Mouse (Mus musculus): ENCODE results near the gene Pkn3.
"Not testable (repeated sequence)": the region's sequence is repeated elsewhere in the genome, so short reads cannot be mapped to it uniquely, and the experiment has no call there.

Pkn3 gene

DNA sequence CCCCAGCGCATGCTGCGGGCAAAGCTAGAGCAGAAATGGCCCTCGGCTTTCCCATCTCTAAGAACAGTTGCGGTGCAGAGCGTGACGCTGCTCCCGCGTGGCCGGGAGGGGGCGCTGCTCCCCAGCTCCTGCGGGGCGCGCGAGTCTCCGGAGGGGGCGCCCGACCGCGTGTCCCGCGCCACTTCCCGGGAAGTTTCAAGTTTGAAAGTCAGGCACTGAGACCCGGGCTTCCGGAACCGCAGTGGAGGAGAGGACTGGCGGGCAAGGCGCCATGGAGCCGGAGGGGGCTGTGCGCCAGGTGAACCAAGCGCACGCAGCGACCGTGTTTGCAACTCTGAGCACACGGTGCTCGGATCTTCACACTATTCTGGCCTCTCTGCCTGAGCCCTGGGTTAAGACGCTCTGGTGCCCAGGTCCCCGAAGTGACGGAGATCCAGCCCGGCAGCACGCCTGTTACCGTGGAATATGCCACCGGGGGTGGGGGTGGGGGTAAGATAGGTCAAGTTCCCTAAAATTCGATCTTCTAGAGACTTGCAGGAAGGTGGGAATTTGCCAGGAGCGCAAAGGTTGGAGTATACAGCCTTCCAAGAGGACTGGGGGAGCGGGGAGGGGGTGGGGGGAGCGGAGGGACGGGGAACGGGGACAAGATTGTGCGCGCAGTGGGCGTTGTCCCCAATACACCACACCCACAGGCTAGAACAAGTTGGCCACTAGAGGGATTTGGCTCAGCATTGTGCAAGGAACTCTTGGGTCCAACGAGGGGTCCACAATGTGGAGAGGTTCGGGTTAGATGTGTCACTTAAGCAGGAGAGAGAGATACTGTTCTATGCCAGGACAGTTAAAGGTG lies at the start of gene Pkn3:
Gene Pkn3, plus strand, starts transcription at position 183 of the 847 bp plus-strand sequence.
- peak; percentile 90 for DNase-seq (ENCODE audit: low read depth, low spot score)

DNA sequence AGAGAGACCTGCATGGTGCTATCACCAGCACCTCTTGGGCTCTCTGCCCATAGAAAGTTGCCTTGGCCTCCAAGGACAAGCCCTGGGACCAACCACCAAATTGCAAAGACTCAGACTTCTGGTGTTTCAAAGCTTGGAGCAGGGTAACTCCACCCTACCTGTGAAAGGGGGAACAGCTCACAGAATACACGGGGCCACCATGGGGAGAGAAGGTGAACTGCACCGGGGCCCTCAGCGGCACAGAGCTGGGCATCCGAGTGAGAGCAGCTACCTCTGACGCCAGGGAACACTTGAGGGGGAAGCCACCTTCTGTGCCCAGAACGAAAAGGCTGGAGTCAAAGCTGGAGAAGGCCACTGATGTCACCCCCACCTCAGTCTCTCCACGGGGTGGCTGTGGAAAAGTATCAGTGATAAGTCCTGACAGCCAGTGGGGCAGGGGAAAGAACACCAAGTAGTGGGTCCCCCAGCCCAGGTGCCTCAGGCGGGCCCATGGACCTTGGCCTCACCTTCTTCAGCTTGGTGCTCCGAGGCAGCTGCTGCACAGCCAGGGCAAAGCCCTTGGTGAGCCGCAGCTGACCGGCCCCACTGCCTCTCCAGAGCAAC lies 45.1 kb upstream of the Pkn3 start:
- peak; percentile 37 for DNase-seq (ENCODE audit: low read depth, low spot score)

DNA sequence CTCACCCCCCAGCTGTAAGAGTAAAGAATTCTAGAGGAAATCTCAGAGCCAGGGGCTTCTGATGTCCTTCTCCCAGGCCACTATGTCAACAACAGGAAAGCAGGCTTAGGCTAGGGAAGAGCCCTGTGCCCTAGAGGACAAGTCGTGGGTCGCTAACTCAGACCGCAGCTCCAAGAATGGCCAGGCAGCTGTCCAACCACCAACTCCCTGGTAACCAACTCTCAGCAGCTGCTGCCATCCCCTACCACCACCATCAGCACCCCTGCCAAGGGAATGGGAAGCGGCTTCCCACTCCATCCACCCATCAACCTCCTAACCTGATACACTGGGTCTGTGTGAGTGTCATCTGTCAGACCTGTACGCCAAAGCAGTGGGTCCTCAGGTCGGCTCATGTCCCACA lies 44.5 kb upstream of the Pkn3 start:
- DNase-seq (ENCODE audit: low read depth, low spot score) = no peak

DNA sequence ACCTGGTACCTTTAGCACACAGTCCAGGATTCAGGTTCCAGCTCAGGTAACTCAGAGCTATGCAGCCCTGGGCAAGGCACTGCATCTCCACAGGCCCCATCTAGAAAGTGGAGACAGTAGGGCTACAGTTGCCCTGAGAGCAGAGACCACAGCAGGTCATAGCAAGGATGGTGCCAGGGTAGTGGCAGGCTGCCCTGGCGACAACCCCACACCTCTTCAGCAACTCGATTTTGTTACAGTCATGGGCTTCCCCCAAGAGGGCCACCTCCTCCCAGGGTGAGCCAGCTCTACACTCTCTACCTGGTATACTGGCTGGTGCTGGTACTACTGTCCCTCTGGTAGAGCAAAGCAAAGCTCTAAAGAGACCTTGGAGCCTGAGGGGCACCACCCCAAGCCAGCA lies 39.7 kb upstream of the Pkn3 start:
- no peak for DNase-seq (ENCODE audit: low read depth, low spot score)

DNA sequence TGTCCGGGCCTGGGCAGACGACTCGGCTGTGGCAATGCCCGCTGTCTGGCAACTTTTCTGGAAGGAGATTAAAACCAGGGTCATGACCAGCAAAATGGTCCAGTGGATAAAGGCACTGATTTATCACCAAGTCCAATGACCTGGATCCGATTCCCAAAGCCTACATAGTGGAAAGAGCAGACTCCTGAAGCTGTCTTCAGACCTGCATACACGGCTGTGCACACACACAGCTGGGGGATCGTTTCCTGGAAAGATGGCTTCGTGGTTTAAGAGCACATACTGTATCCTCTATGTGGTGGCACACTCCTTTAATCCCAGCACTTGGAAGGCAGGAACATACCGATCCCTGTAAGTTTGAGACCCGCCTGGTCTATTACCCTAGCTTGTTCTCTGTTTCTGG lies 39.1 kb upstream of the Pkn3 start:
- no peak for DNase-seq (ENCODE audit: low read depth, low spot score)

DNA sequence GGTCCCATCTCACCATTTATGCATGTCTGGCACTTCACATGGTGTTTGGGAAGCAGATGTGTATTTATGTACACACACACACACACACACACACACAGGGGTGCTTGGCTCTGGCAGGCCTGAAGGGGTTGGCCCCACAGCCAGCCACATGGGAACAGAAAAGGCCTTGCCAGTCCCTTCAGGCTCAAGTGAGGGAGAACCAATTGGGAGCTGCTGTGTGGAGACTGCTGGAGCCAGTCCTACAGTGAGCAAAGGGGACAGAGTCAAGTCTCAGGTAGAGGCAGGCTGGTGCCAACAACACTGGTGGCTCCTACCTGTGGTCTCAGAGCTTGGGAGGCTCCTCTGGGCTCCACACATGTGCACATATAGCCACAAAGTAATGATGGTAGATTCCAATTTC lies 37.8 kb upstream of the Pkn3 start:
- DNase-seq (ENCODE audit: low read depth, low spot score) = no peak

DNA sequence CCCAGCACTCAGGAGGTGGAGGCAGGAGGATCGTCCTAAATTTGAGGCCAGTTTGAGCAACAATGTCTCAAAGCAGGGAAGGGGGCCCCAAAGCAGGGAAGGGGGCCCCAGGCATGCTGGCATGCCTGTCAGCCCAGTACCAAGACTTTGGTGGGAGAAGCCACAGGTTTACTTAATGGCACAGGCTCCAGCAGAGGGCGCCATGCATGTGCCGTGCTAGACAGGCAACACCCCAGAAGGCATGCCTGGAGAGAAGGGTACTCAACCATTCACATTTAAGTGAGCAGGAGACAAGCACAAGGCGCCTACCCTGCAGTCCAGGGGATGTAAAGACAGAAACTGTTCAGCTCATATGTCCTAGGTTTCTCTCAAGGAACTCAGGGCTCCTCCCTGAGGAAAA lies 35.0 kb upstream of the Pkn3 start:
- peak; percentile 92 for DNase-seq (ENCODE audit: low read depth, low spot score)

DNA sequence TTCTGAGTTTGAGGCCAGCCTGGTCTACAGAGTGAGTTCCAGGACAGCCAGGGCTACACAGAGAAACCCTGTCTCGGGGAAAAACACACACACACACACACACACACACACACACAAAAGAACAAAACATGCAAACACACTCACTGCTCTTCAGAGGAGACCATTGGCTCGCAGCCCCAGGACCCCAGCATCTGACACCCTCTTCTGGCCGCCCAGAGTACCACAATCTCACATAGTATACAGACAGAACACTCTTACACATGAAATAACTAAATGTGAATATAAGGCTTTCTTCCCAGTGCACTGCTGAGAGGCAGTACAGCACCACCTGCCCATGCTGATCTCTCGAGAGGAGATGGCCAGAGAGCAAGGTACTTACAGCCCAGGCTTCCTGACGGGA lies 32.9 kb upstream of the Pkn3 start:
- DNase-seq (ENCODE audit: low read depth, low spot score) = no peak

DNA sequence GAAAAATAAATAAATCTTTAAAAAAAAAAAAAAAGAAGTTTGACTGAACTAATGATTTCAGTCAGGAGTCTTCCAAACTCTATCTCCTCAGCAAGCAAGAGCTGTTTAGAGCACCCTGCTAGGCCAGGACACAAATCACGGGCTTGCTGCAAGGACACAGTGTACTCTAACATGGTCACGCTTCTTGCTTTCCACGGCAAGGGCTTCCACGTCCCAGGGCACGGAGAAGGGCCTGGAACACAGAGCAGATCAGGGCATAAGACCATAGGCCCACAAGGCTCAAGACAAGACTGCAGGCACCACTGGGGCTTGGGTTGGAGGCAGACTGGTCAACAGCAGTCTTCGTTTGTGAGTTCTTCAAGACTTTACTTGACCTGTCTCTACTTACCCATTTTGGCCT lies 30.4 kb upstream of the Pkn3 start:
- DNase-seq (ENCODE audit: low read depth, low spot score) = no peak

DNA sequence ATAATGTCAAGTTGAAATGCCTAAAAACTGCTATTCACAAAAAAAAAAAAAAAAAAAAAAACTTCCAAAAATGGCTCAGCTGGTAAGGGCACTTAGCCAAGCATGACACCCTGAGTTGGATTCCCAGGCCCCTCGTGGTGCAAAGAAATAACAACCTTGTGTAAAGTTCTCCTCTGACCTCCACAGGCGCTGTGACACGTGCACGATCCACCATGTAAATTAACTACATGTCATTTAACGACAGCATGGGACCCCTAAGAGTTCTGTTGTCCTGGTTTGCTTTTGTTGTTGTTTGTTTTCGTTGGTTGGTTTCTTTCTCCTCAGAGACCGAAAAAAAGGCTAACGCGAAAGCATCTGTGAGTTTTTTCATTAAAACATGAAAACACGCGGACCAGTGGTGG lies 29.4 kb upstream of the Pkn3 start:
- peak; percentile 27 for DNase-seq (ENCODE audit: low read depth, low spot score)

DNA sequence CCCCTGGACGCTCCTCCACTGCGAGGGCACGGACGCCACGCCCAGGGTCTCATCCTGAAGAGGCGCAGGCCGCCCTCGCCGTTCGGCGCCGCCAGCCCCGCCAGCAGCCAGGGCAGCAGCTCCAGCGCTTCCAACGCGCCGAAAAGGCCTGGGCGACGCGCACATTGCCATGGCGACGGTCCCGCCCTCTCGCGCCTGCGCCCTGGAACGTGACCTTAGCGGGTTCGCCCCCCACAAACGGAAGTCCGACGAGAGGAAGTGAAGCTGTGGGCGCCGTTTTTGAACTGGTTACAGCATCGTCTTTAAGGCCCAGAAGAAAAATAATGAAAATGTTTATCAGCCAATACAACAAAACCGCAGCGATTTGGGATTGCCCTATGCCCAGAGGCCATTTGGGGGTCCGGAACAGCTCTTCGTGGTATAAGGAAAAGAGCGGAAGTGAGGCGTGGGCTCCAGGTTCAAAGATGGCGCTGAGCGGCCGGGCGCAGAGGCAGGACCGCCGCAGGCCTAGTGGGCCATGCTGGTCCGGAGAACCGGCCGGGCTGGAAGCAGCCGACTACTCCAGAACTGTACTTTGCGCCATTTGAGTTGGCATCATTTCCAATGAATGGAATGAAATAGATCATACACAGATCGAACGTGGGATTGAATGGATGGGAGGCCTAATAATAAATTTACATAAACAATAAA lies 28.6 kb upstream of the Pkn3 start, which contains the start of gene Wdr34:
Gene Wdr34, minus strand, starts transcription at position 183 of the 690 bp plus-strand sequence.
- DNase-seq (ENCODE audit: low read depth, low spot score) = peak; percentile 99

DNA sequence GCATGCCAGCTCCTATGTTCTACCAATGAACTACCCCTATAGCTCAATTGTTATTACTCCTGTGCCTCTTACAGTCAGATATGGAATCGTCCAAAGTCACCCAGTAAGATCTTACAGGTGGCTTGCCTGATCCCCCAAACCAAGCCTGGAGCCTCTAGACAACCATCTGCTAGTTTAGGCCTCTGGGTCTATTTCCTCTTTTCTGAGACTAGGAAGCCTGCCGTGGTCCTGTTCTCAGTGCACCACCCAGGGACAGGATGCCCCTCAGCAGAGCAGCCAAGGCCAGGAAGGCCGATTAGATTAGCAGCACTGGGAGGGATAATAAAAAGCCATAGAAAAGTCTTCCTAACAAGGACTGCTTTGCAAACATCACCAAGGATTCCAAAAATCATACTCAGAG lies 27.7 kb upstream of the Pkn3 start:
- DNase-seq (ENCODE audit: low read depth, low spot score) = no peak

DNA sequence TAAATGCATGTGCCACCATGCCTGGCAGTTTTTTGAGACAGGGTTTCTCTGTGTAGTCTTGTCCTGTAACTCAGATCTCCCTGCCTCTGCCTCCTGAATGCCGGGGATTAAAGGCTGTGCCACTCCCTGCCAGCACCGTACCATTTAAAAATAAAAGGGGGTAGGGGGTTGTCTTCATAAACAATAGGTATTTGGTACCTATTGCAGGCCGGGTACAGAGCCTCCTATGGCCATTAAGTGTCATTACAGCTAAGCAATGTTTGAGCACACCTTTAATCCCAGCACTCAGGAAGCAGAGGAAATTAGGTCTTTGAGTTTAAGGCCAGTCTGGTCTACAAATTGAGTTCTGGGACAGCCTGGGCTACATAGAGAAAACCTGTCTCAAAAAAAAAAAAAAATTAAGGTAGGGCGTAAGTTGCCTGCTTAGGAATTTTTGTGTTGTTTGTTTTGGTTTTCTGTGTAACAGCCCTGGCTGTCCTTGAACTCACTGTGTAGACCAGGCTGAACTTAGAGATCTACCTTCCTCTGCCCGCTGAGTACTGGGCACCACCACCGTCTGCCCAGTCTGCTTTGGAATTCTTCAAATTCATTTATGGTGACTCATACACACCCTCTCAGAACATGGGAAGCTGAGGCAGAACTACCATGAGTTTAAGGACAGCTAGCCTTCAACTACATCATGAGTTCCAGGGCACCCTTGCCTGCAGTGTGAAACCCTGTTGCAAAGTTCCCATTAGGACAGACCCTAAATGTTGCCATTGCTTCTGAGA lies 25.3 kb upstream of the Pkn3 start:
- peak; percentile 60 for DNase-seq (ENCODE audit: low read depth, low spot score)

DNA sequence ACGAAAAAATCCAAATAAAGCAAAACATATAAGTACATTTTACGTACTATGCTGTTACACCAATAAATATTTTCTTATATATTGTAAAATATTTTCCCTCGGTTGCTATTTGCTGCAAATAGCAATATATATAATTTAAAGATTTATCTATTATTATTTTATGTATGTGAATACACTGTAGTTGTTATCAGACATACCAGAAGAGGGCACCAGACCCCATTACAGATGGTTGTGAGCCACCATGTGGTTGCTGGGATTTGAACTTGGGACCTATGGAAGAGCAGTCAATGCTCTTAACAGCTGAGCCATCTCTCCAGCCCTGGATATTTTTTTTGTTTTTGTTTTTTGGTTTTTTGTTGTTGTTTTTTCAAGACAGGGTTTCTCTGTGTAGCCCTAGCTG lies 22.2 kb upstream of the Pkn3 start:
- not testable (repeated sequence) for DNase-seq (ENCODE audit: low read depth, low spot score)

DNA sequence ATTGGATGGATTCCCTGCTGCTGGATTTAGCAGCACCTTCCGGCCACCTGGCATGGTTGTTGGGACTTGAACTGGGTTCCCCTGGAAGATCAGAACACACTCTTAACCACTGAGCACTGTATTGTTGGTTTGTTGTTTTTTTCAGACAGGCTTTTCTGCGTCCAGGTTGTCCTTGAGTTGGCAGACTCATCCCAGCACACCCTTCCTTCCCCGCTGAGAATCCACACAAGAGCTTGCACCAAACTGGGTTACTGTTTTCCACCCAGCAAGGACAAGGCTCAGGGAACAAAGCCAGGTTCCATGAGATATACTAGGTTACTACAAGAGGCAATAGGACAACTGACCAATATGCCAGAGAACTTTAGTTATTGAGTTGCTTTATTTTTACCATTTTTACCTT lies 20.7 kb upstream of the Pkn3 start:
- no peak for DNase-seq (ENCODE audit: low read depth, low spot score)

DNA sequence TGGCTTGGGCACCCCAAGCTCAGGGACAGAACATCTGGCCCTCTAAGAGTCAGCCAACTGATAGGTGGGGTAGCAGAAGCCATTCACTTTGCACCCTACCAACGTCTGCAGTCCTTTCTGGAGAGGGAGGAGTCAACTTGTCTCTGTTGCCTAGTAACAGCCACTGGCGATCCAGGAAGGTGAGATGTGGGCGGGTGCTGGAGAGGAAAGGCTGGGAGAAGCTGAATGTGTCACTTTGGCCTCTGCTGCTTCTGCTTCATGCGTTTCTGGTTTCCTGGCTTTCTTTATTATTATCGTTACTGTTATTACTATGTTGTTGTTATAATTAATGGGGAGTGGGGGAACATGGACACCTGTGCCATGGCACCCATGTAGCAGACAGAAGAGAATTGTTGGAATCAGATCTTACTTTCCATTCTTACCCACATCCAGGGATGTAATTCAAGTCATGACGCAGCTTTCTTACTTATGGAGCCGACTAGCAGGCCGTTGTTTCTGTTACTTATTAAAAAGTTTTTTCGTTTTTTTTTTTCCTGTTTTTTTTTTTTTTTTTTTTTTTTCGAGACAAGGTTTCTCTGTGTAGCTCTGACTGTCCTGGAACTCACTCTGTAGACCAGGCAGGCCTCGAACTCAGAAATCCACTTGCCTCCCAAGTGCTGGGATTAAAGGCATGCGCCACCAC lies 20.1 kb upstream of the Pkn3 start, which contains the start of gene Set:
Gene Set, plus strand, starts transcription at position 156 of the 682 bp plus-strand sequence.
- no peak for DNase-seq (ENCODE audit: low read depth, low spot score)

DNA sequence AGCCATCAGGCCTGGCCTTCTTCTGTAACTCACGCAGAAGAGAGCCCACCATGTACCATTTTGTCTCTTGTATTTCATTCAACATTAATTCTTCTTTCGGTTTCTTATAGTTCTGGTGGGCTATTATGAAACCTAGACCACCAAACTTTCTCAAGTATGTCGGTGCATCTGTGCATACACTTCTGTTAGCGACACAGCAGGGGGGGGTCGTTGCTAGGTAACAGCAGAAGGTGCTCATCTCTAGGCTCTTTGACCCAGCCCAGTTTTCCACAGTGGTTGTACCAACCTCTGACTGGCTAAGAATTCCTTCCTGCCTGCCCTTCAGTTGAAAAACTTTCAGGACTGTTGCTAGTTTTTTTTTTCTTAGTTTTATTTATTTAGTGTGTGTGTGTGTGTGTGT lies 19.1 kb upstream of the Pkn3 start:
- no peak for DNase-seq (ENCODE audit: low read depth, low spot score)

DNA sequence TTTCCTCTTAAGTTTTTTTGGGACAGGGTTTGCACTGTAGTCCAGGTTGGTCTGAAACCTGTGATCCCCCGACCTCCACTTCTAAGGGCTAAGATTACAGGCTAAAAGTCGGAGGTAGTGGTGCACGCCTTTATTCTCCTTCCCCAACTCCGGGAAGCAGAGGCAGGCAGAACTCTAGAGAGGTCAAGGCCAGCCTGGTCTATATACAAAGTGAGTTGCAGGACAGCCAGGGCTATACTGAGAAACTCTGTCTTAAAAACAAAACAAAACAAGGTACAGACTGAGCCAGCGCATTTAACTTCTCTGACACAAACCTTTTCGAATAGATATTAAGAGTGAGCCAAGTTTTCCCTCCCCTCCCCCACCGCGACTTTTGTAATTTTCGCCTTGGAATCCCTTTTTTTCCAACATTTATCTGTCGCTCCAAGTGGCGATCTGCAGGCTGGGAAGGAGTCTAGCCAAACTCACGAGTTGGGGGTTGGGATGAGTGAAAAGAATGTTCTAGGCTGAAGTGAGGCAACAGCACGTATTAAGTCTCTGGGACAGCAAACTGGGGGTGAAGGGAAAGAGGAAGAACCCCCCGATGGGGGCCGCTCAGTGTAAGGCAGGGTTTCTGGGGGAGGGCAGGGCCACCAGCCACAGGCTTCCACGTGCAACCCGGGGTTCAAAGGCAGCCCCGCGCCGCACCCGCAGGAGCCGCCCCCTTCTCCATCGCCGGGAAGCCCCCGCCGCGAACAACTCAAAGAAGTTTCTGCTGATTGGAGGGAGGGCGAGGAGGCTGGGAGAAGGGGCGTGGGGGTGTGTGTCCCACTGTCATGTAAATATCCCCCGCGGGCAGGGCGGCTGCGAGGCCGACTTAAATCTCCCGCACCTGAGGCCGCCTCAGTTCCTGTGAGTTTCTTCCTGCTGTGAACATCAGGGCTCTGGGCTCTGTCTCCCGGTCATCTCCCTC lies 16.0 kb upstream of the Pkn3 start:
- DNase-seq (ENCODE audit: low read depth, low spot score) = peak; percentile 74

DNA sequence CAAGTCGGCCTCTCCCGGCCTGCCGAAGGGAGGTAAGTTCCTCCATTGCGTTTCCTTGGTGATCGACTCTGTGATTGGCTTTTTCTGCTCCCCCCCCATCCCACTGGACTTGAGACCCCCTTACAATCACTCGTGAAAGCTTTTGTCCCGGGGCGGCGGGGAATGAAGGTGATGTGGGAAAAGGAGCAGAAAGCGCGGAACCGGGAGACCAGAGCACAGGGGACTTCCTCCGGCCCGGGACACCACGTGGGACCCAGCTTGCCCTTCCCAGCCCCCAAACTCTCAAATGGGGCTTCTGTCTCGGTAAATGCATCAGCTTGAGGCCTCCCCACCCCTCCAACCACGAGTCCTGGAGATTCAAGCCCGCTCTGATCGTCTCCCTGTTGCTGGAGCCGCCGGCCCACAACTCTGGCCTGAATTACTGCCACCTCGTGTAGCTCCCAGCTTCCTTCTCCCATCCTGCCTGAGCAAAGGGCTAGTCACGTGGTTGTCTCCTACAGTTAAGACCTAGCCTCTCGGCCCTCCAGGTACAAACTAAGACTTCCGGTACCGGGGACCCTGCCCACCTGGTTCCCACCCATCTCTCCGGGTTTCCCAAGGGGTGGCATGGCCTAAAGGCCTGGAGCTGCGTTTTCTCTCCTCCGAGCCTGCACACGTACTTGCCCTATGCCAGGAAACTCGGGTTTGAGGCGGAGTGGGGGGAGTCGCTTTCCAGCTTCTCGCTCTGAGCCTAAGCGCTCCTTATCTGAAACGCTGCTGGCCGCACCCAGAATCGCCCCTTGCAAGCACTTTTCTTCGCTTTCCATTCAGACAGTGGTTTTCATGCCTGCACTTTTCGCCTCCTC lies 15.0 kb upstream of the Pkn3 start:
- DNase-seq (ENCODE audit: low read depth, low spot score) = peak; percentile 54

All from CD4-positive, CD25-positive, alpha-beta regulatory T cell, adult 2 months (primary cell).